Mouse (Mus musculus): ENCODE data around the gene Vkorc1l1.

GRCm38 (mm10) chr5:130009784-130010183 lies 68.0 kb downstream of the Vkorc1l1 start:
- TF ChIP-seq CTCF (IDR thresholded peaks at IDR 0.05; ENCODE audit: insufficient read depth, low read depth, low read length) (no peak), POLR2A (IDR thresholded peaks at IDR 0.05; ENCODE audit: insufficient read depth, low read depth, low read length) (no peak)

Data from olfactory bulb, adult 2 months (tissue).